Mouse (Mus musculus) lung, postnatal 0 days (tissue): Measurements from ENCODE around the gene Pagr1b. TPM values are rescaled to one million over a fixed set of nuclear protein-coding genes. Genes with fewer than 3 reads are reported as not detected.
A peak's percentile ranks its signal among the peaks of the same experiment; 100 is the strongest.

Experiments
- ATAC-seq: fragments of 200-750 bp; cut with Nextera tagmentation; 2 replicates; pipeline ENCODE4 v1.8.0; 2017; ENCODE audit warnings: moderate library complexity
- DNase-seq: peaks from one replicate; pipeline ENCODE4 v3.0.0-alpha.2; 2016; ENCODE audit warnings: low spot score
- H3K27ac ChIP-seq: fragments of 300-500 bp; sonication (generic); 2 replicates; pipeline ENCODE4 v1.5.1; 2014; ENCODE audit warnings: antibody characterized with exemption, mild to moderate bottlenecking, low read length, mixed read lengths
- H3K27me3 ChIP-seq: fragments of 300-500 bp; sonication (generic); replicated peaks from 2 replicates; pipeline ENCODE4 v1.6.1; 2014; ENCODE audit warnings: low read length, mixed read lengths; ENCODE audit not compliant: insufficient read depth
- H3K36me3 ChIP-seq: fragments of 300-500 bp; sonication (generic); 2 replicates; pipeline ENCODE4 v1.6.1; 2014; ENCODE audit warnings: low read length, mixed read lengths; ENCODE audit not compliant: insufficient read depth
- H3K4me1 ChIP-seq: fragments of 300-500 bp; sonication (generic); 2 replicates; pipeline ENCODE4 v1.6.1; 2014; ENCODE audit warnings: antibody characterized with exemption, low read depth, low read length, mixed read lengths; ENCODE audit not compliant: insufficient read depth
- H3K4me2 ChIP-seq: fragments of 300-500 bp; sonication (generic); replicated peaks from 2 replicates; pipeline ENCODE4 v1.6.1; 2014; ENCODE audit warnings: low read depth, mild to moderate bottlenecking, low read length, moderate library complexity, mixed read lengths
- H3K4me3 ChIP-seq: fragments of 300-500 bp; sonication (generic); 2 replicates; pipeline ENCODE4 v1.5.1; 2014; ENCODE audit warnings: low read depth, low read length
- H3K9ac ChIP-seq: fragments of 300-500 bp; sonication (generic); replicated peaks from 2 replicates; pipeline ENCODE4 v1.6.1; 2014; ENCODE audit warnings: low read depth, mild to moderate bottlenecking
- H3K9me3 ChIP-seq: fragments of 300-500 bp; sonication (generic); 2 replicates; pipeline ENCODE4 v1.6.1; 2016; ENCODE audit warnings: low read length, mixed read lengths
- CTCF ChIP-seq: IDR thresholded peaks from 2 replicates; pipeline ENCODE4 v1.5.1; 2016; ENCODE audit warnings: antibody characterized with exemption, mild to moderate bottlenecking
- EP300 ChIP-seq: IDR thresholded peaks from 2 replicates; pipeline ENCODE4 v1.6.1; 2016; ENCODE audit warnings: antibody characterized with exemption, mild to moderate bottlenecking, control low read depth
- WGBS: fragments of 180-500 bp; shearing (Covaris S2); extraction: QIAGEN DNeasy Blood & Tissue Kit; methylation state at CpG from one replicate; pipeline ENCODE4 v1.1.7; 2014; 5-methylcytosine and 5-hydroxymethylcytosine counted together
- polyA plus RNA-seq: library from polyadenylated mRNA; unstranded; fragments of >200 nt; fragmentation: Nextera tagmentation; extraction: Ambion mirVana; gene quantifications from 2 replicates; pipeline ENCODE4 v1.2.1, GENCODE M21; 2015

Gene Pagr1b
- polyA plus RNA-seq, 1 experiment from 2014 or later = 1.1 TPM

DNA sequence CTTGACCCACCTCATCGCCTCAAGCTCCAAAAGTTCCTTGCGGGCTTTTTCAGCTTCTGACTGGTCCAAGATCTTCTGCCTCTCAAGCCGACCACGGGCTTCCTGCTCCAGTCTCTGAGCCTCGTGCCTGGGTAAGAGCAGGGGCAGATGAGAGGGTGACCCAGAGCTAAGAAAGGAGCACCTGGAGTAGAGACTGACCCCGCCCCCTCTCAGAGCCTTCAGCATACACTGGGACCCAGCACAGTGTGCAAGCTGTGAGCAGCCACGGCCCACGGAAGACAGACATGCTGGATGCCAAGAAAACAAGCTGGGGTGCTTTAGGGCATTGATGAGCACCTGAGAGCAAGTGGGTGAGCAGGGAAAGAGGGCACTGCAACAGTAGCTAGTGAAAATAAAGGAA lies 27.5 kb downstream of the Pagr1b start:
- no peak overlapping the region for H3K4me3 ChIP-seq
- H3K4me1 ChIP-seq = no peaks in the 10 kb centered on the region
- TF ChIP-seq EP300 = no peak
- TF ChIP-seq CTCF = no peak
- no peaks in the 10 kb centered on the region for H3K27me3 ChIP-seq
- no peak overlapping the region for H3K27ac ChIP-seq
- H3K9me3 ChIP-seq = no peaks in the 10 kb centered on the region
- H3K36me3 ChIP-seq = peaks cover 13% of the 10 kb centered on the region
- H3K4me2 ChIP-seq = no peak overlapping the region
- DNase-seq (no peak), ATAC-seq (no peak)
- 49% methylated on average over 8 of the region's 8 CpGs for WGBS
- H3K9ac ChIP-seq = no peak overlapping the region

GRCm38 (mm10) chr7:126986319-126986718 lies 30.0 kb downstream of the Pagr1b start:
- Histone ChIP-seq H3K27me3 (no peaks in the 10 kb centered on the region), H3K9ac (no peak overlapping the region), H3K4me3 (no peak overlapping the region), H3K9me3 (no peaks in the 10 kb centered on the region), H3K4me1 (no peaks in the 10 kb centered on the region), H3K4me2 (no peak overlapping the region), H3K27ac (no peak overlapping the region), H3K36me3 (peaks cover 9% of the 10 kb centered on the region)
- 37% methylated on average over 9 of the region's 9 CpGs for WGBS
- DNase-seq = peak; percentile 70
- TF ChIP-seq EP300 = no peak
- peak; percentile 80 for TF ChIP-seq CTCF
- peak; percentile 77 for ATAC-seq

- WGBS = 32% methylated on average over 10 of the region's 10 CpGs
Measured at GRCm38 (mm10) chr7:126984667-126985444, 31.4 kb downstream of the Pagr1b start.

GRCm38 (mm10) chr7:126983113-126983512 lies 33.2 kb downstream of the Pagr1b start:
- H3K9me3 ChIP-seq = no peaks in the 10 kb centered on the region
- 72% methylated on average over 7 of the region's 7 CpGs for WGBS

More at GRCm38 (mm10) chr7:126984667-126985444, 31.4 kb downstream of the Pagr1b start:
- Histone ChIP-seq H3K27ac (no peak overlapping the region), H3K4me2 (no peak overlapping the region), H3K36me3 (peaks cover 9% of the 10 kb centered on the region), H3K4me3 (no peak overlapping the region), H3K4me1 (no peaks in the 10 kb centered on the region), H3K9me3 (no peaks in the 10 kb centered on the region), H3K27me3 (no peaks in the 10 kb centered on the region), H3K9ac (no peak overlapping the region)
- DNase-seq (peak; percentile 39), ATAC-seq (peak; percentile 38)
- TF ChIP-seq EP300 = no peak
- TF ChIP-seq CTCF = no peak

GRCm38 (mm10) chr7:126982054-126982453 lies 34.2 kb downstream of the Pagr1b start:
- TF ChIP-seq CTCF (no peak), EP300 (no peak)

More at GRCm38 (mm10) chr7:126983113-126983512, 33.2 kb downstream of the Pagr1b start:
- H3K36me3 ChIP-seq = peaks cover 7% of the 10 kb centered on the region
- ATAC-seq (no peak), DNase-seq (no peak)
- TF ChIP-seq CTCF = no peak
- TF ChIP-seq EP300 = no peak
- H3K4me2 ChIP-seq = no peak overlapping the region
- H3K9ac ChIP-seq = no peak overlapping the region
- H3K4me1 ChIP-seq = no peaks in the 10 kb centered on the region
- H3K27me3 ChIP-seq = no peaks in the 10 kb centered on the region
- no peak overlapping the region for H3K27ac ChIP-seq
- H3K4me3 ChIP-seq = no peak overlapping the region

DNA sequence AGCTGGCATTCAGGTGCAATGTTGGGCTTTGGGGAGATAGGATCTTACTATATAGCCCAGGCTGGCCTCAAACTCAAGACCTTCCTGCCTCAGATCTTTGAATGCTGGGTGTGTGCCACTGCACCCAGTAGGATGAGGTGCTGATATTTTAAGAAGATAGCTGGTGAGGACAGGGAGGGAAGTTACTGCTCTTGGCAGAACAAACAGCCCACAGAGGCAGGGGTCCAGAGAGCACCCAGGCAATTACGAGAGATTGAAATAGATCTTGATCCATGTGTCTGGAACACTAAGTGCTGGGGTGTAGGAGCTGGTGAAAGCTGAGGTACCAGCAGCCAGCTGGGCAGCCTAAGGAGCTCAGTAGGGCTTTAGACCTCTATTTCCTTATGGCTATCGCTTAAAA lies 34.7 kb downstream of the Pagr1b start:
- Histone ChIP-seq H3K9ac (no peak overlapping the region), H3K27ac (no peak overlapping the region), H3K36me3 (peaks cover 7% of the 10 kb centered on the region), H3K4me2 (no peak overlapping the region), H3K27me3 (no peaks in the 10 kb centered on the region), H3K4me3 (no peak overlapping the region), H3K9me3 (no peaks in the 10 kb centered on the region), H3K4me1 (peaks cover 5% of the 10 kb centered on the region)
- TF ChIP-seq CTCF (no peak), EP300 (no peak)
- ATAC-seq (no peak), DNase-seq (no peak)
- WGBS = 88% methylated on average over 2 of the region's 2 CpGs

More at GRCm38 (mm10) chr7:126982054-126982453, 34.2 kb downstream of the Pagr1b start:
- ATAC-seq (no peak), DNase-seq (no peak)
- Histone ChIP-seq H3K27ac (no peak overlapping the region), H3K9me3 (no peaks in the 10 kb centered on the region), H3K4me3 (no peak overlapping the region), H3K36me3 (peaks cover 7% of the 10 kb centered on the region), H3K4me2 (no peak overlapping the region), H3K27me3 (no peaks in the 10 kb centered on the region), H3K4me1 (peaks cover 2% of the 10 kb centered on the region; the same call in 1 of the 2 replicates), H3K9ac (no peak overlapping the region)
- WGBS = 78% methylated on average over 4 of the region's 4 CpGs
